10 mouse cellular contexts compared by ENCODE assay signal in the genomic region with DNA sequence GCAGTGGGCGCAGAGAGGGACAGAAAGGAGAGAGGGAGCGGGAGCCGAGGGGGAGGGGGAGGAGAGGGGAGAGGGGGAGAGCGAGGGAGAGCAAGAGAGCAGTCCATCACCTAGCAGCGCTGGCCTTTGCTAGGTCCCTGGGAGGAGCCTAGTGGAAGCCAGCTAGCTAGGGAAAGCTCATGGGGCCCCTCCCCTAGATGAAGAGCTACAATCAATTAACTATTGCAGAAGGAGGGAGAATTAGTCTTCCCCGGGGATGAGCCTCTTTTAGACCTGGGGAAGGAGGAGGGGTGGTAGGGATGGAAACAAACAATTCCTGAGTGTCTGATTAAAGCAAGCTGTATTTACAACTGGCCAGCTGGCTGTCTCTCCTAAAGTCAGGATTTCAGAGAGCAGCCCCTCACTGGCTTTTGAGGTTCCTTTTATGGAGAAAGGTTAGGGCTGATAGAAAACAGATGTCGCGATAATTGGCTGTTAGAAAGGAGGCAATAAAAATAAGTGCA. TPM values are rescaled to one million over a fixed set of nuclear protein-coding genes. Genes with fewer than 3 reads are reported as not detected.
DNase-seq lines count a peak whose midpoint lies in the region; ATAC-seq and TF ChIP-seq lines count a peak whose summit lies in the region.
"Had no signal": no experiment of that assay in that cellular context is flagged by ENCODE, and none has a peak within 500 bp of the region (broad histone marks: within the 10 kb centered on the region; RNA-seq: fewer than 3 reads in every experiment).

No protein-coding gene starts in this region.

- TF ChIP-seq CTCF in cerebellum, adult 2 months (IDR thresholded peaks at IDR 0.05; ENCODE audit: borderline replicate concordance, insufficient read depth, low read depth, low read length): no peak

- H3K4me2 ChIP-seq in hindbrain, embryonic 14.5 days (replicated peaks): no peak overlapping the region; the same call in 1 of the 2 replicates
- H3K4me2 ChIP-seq in embryonic facial prominence, embryonic 12.5 days (replicated peaks): peak overlapping the region; percentile 29

- H3K9ac ChIP-seq in hindbrain, embryonic 14.5 days: no peak overlapping the region
- H3K9ac ChIP-seq in embryonic facial prominence, embryonic 12.5 days: no peak overlapping the region; the same call in 1 of the 2 replicates

- H3K27me3 ChIP-seq in hindbrain, embryonic 10.5 days (ENCODE audit: insufficient read depth, poor library complexity, severe bottlenecking): no peaks in the 10 kb centered on the region
- 0 out of 2 replicates have a peak, but pooled peaks cover 2% of the 10 kb centered on the region for H3K27me3 ChIP-seq in hindbrain, embryonic 14.5 days (ENCODE audit: control insufficient read depth, insufficient read depth, low read length)
- H3K27me3 ChIP-seq in embryonic facial prominence, embryonic 12.5 days: no peaks in the 10 kb centered on the region
- H3K27me3 ChIP-seq in cerebellum, adult 2 months (ENCODE audit: control insufficient read depth, insufficient read depth, low read length): no peaks in the 10 kb centered on the region; the same call in 1 of the 2 replicates

- 10% methylated on average over 8 of the region's 8 CpGs for WGBS in hindbrain, embryonic 10.5 days
- WGBS in hindbrain, embryonic 14.5 days: 11% methylated on average over 8 of the region's 8 CpGs
- WGBS in embryonic facial prominence, embryonic 12.5 days: 5% methylated on average over 7 of the region's 8 CpGs
- 23% methylated on average over 8 of the region's 8 CpGs for WGBS in cerebellum, adult 2 months

- H3K9me3 ChIP-seq in hindbrain, embryonic 10.5 days: no peaks in the 10 kb centered on the region
- H3K9me3 ChIP-seq in hindbrain, embryonic 14.5 days (ENCODE audit: control insufficient read depth, low read length): no peaks in the 10 kb centered on the region
- H3K9me3 ChIP-seq in embryonic facial prominence, embryonic 12.5 days: no peaks in the 10 kb centered on the region
- H3K9me3 ChIP-seq: G1E had no signal

- ATAC-seq in hindbrain, embryonic 14.5 days (ENCODE audit: low FRiP score): no peak
- ATAC-seq in embryonic facial prominence, embryonic 12.5 days (ENCODE audit: insufficient number of reproducible peaks, insufficient read depth, low FRiP score, low TSS enrichment): peak; percentile 55; the same call in 1 of the 2 replicates
- ATAC-seq in megakaryocyte, adult 5-6 weeks (ENCODE audit: poor library complexity, severe bottlenecking): no peak

- peak overlapping the region; percentile 50 for H3K27ac ChIP-seq in hindbrain, embryonic 10.5 days
- H3K27ac ChIP-seq in hindbrain, embryonic 14.5 days: no peak overlapping the region
- H3K27ac ChIP-seq in embryonic facial prominence, embryonic 12.5 days: peak overlapping the region; percentile 64
- no peak overlapping the region for H3K27ac ChIP-seq in cerebellum, adult 2 months (ENCODE audit: insufficient read depth, low read length)

- peak; percentile 50 for DNase-seq in hindbrain, embryonic 10.5 days (ENCODE audit: low spot score)
- no peak for DNase-seq in hindbrain, embryonic 14.5 days (ENCODE audit: low spot score)
- DNase-seq in kidney, postnatal 4 days: peak; percentile 53 to 67
- DNase-seq in retina, postnatal 1 day: peak; percentile 65
- no peak for DNase-seq in cerebellum, adult 2 months
- no peak for DNase-seq in right cerebral cortex, adult 18-20 months

- peaks cover 2% of the 10 kb centered on the region; the same call in 1 of the 2 replicates for H3K36me3 ChIP-seq in hindbrain, embryonic 10.5 days
- H3K36me3 ChIP-seq in hindbrain, embryonic 14.5 days (replicated peaks; ENCODE audit: control insufficient read depth, insufficient read depth): no peaks in the 10 kb centered on the region
- H3K36me3 ChIP-seq in embryonic facial prominence, embryonic 12.5 days: peaks cover under 1% of the 10 kb centered on the region; the same call in 1 of the 2 replicates

- peaks cover 29% of the 10 kb centered on the region for H3K4me1 ChIP-seq in hindbrain, embryonic 10.5 days (replicated peaks)
- H3K4me1 ChIP-seq in hindbrain, embryonic 14.5 days (replicated peaks; ENCODE audit: control insufficient read depth, insufficient read depth, low read length): peaks cover 16% of the 10 kb centered on the region; the same call in 1 of the 2 replicates
- peaks cover 23% of the 10 kb centered on the region for H3K4me1 ChIP-seq in embryonic facial prominence, embryonic 12.5 days
- H3K4me1 ChIP-seq in cerebellum, adult 2 months (ENCODE audit: control insufficient read depth, insufficient read depth, low read length): no peaks in the 10 kb centered on the region

- no peak for TF ChIP-seq POLR2A in cerebellum, adult 2 months (IDR thresholded peaks at IDR 0.05; ENCODE audit: borderline replicate concordance, insufficient read depth, low read length)

- H3K4me3 ChIP-seq in hindbrain, embryonic 10.5 days: no peak overlapping the region
- no peak overlapping the region for H3K4me3 ChIP-seq in hindbrain, embryonic 14.5 days (replicated peaks; ENCODE audit: low read length)
- no peak overlapping the region for H3K4me3 ChIP-seq in embryonic facial prominence, embryonic 12.5 days
- H3K4me3 ChIP-seq in cerebellum, adult 2 months (replicated peaks; ENCODE audit: insufficient read depth, low read depth, low read length): no peak overlapping the region

RNA-seq across cellular contexts. Expression of gene Pgghg, which starts 1.5 kb away (rescaled TPM):
- polyA plus RNA-seq in hindbrain, embryonic 10.5 days (2016; fragmentation: Nextera tagmentation; extraction: Ambion mirVana): 16.8 and 17.0 TPM in 2 replicates
- 8.2 and 9.2 TPM in 2 replicates for polyA plus RNA-seq in hindbrain, embryonic 14.5 days (2014; fragmentation: Nextera tagmentation; extraction: Ambion mirVana)
- polyA plus RNA-seq in embryonic facial prominence, embryonic 12.5 days (2016; fragmentation: Nextera tagmentation; extraction: Ambion mirVana): 23.0 and 24.4 TPM in 2 replicates
- 8.7 and 9.3 TPM in 2 replicates for total RNA-seq in megakaryocyte, adult 5-6 weeks (2015)
- 7.8 and 10.2 TPM in 2 replicates for total RNA-seq in megakaryocyte, adult 5-6 weeks (2017)
- polyA plus RNA-seq in cerebellum, adult 2 months (2012; rRNA removed): 5.6 and 6.6 TPM in 2 replicates

RNA-seq across cellular contexts. Expression of gene Ifitm5, which starts 10.4 kb away (rescaled TPM):
- 1.3 and 2.7 TPM in 2 replicates for polyA plus RNA-seq in hindbrain, embryonic 10.5 days (2016; fragmentation: Nextera tagmentation; extraction: Ambion mirVana)
- 0.55 TPM in 1 of 2 replicates, not detected in the other for polyA plus RNA-seq in hindbrain, embryonic 14.5 days (2014; fragmentation: Nextera tagmentation; extraction: Ambion mirVana)
- 4.2 and 4.5 TPM in 2 replicates for polyA plus RNA-seq in embryonic facial prominence, embryonic 12.5 days (2016; fragmentation: Nextera tagmentation; extraction: Ambion mirVana)
- total RNA-seq in megakaryocyte, adult 5-6 weeks (2015): 0.78 and 2.3 TPM in 2 replicates
- total RNA-seq in megakaryocyte, adult 5-6 weeks (2017): 1.3 TPM in 1 of 2 replicates, not detected in the other
- polyA plus RNA-seq in cerebellum, adult 2 months (2012; rRNA removed): 0.16 TPM in 1 of 2 replicates, not detected in the other

RNA-seq across cellular contexts. Expression of gene Gm45717, which starts 16.0 kb away (rescaled TPM):
- polyA plus RNA-seq in hindbrain, embryonic 10.5 days (2016; fragmentation: Nextera tagmentation; extraction: Ambion mirVana): 0.35 and 0.80 TPM in 2 replicates
- polyA plus RNA-seq in hindbrain, embryonic 14.5 days (2014; fragmentation: Nextera tagmentation; extraction: Ambion mirVana): not detected in 2 replicates
- 0.65 TPM in 1 of 2 replicates, not detected in the other for polyA plus RNA-seq in embryonic facial prominence, embryonic 12.5 days (2016; fragmentation: Nextera tagmentation; extraction: Ambion mirVana)
- total RNA-seq in megakaryocyte, adult 5-6 weeks (2015): not detected in 2 replicates
- total RNA-seq in megakaryocyte, adult 5-6 weeks (2017): 0.88 TPM in 1 of 2 replicates, not detected in the other
- polyA plus RNA-seq in cerebellum, adult 2 months (2012; rRNA removed): not detected in 2 replicates
- total RNA-seq: G1E had no signal
- polyA plus RNA-seq: G1E; liver, embryonic 16.5 days had no signal

RNA-seq across cellular contexts. Expression of gene Ifitm2, which starts 16.1 kb away (rescaled TPM):
- polyA plus RNA-seq in hindbrain, embryonic 10.5 days (2016; fragmentation: Nextera tagmentation; extraction: Ambion mirVana): 388 and 494 TPM in 2 replicates
- polyA plus RNA-seq in hindbrain, embryonic 14.5 days (2014; fragmentation: Nextera tagmentation; extraction: Ambion mirVana): 201 and 234 TPM in 2 replicates
- 864 and 899 TPM in 2 replicates for polyA plus RNA-seq in embryonic facial prominence, embryonic 12.5 days (2016; fragmentation: Nextera tagmentation; extraction: Ambion mirVana)
- total RNA-seq in megakaryocyte, adult 5-6 weeks (2015): 773 and 813 TPM in 2 replicates
- 401 and 447 TPM in 2 replicates for total RNA-seq in megakaryocyte, adult 5-6 weeks (2017)
- 31.7 and 35.3 TPM in 2 replicates for polyA plus RNA-seq in cerebellum, adult 2 months (2012; rRNA removed)

RNA-seq across cellular contexts. Expression of gene Nlrp6, which starts 19.0 kb away (rescaled TPM):
- 0.21 TPM in 1 of 2 replicates, not detected in the other for polyA plus RNA-seq in hindbrain, embryonic 10.5 days (2016; fragmentation: Nextera tagmentation; extraction: Ambion mirVana)
- polyA plus RNA-seq in hindbrain, embryonic 14.5 days (2014; fragmentation: Nextera tagmentation; extraction: Ambion mirVana): 0.60 and 1.4 TPM in 2 replicates
- 0.13 and 0.23 TPM in 2 replicates for polyA plus RNA-seq in embryonic facial prominence, embryonic 12.5 days (2016; fragmentation: Nextera tagmentation; extraction: Ambion mirVana)
- not detected in 2 replicates for total RNA-seq in megakaryocyte, adult 5-6 weeks (2015)
- not detected in 2 replicates for total RNA-seq in megakaryocyte, adult 5-6 weeks (2017)
- 0.18 and 0.54 TPM in 2 replicates for polyA plus RNA-seq in cerebellum, adult 2 months (2012; rRNA removed)

Comparison
In these comparisons a context has a peak if more than half of its experiments do, and no peak if none do; other contexts are left out.
1. DNase-seq: peak in hindbrain, embryonic 10.5 days (single experiment), kidney, postnatal 4 days (2 of 2) and retina, postnatal 1 day (single experiment); none in hindbrain, embryonic 14.5 days (single experiment), cerebellum, adult 2 months (0 of 2) and right cerebral cortex, adult 18-20 months (single experiment).
2. H3K27ac ChIP-seq: peak in hindbrain, embryonic 10.5 days (single experiment) and embryonic facial prominence, embryonic 12.5 days (single experiment); none in hindbrain, embryonic 14.5 days (single experiment) and cerebellum, adult 2 months (single experiment).